Mouse (Mus musculus) intestine, embryonic 16.5 days (tissue): ENCODE data around the gene Slc2a4. TPM values are rescaled to one million over a fixed set of nuclear protein-coding genes. Genes with fewer than 3 reads are reported as not detected.

Source experiments
- ATAC-seq: fragments of 200-750 bp; cut with Nextera tagmentation; 2 replicates; pipeline ENCODE4 v1.8.0; 2017; ENCODE audit warnings: moderate TSS enrichment, moderate library complexity
- H3K27ac ChIP-seq: fragments of 300-500 bp; sonication (generic); 2 replicates; pipeline ENCODE4 v1.5.1; 2014; ENCODE audit warnings: mild to moderate bottlenecking, low read length
- H3K27me3 ChIP-seq: fragments of 300-500 bp; sonication (generic); replicated peaks from 2 replicates; pipeline ENCODE4 v1.6.1; 2014; ENCODE audit warnings: low read length, control low read depth, mixed read lengths; ENCODE audit not compliant: control insufficient read depth, insufficient read depth
- H3K36me3 ChIP-seq: fragments of 300-500 bp; sonication (generic); 2 replicates; pipeline ENCODE4 v1.6.1; 2014; ENCODE audit warnings: low read length, control low read depth; ENCODE audit not compliant: control insufficient read depth, insufficient read depth
- H3K4me1 ChIP-seq: fragments of 300-500 bp; sonication (generic); 2 replicates; pipeline ENCODE4 v1.6.1; 2014; ENCODE audit warnings: low read length, control low read depth, mixed read lengths; ENCODE audit not compliant: control insufficient read depth, insufficient read depth
- H3K4me2 ChIP-seq: fragments of 300-500 bp; sonication (generic); 2 replicates; pipeline ENCODE4 v1.6.1; 2014; ENCODE audit warnings: low read depth, low read length, control low read depth
- H3K4me3 ChIP-seq: fragments of 300-500 bp; sonication (generic); 2 replicates; pipeline ENCODE4 v1.5.1; 2014; ENCODE audit warnings: mild to moderate bottlenecking, low read length
- H3K9ac ChIP-seq: fragments of 300-500 bp; sonication (generic); 2 replicates; pipeline ENCODE4 v1.6.1; 2014; ENCODE audit warnings: low read depth, low read length
- H3K9me3 ChIP-seq: fragments of 300-500 bp; sonication (generic); 2 replicates; pipeline ENCODE4 v1.6.1; 2016; ENCODE audit warnings: low read length, control low read depth; ENCODE audit not compliant: control insufficient read depth
- WGBS: fragments of 180-500 bp; shearing (Covaris S2); extraction: QIAGEN DNeasy Blood & Tissue Kit; methylation state at CpG from one replicate; pipeline ENCODE4 v1.1.7; 2014; 5-methylcytosine and 5-hydroxymethylcytosine counted together
- polyA plus RNA-seq: library from polyadenylated mRNA; unstranded; fragments of >200 nt; fragmentation: Nextera tagmentation; extraction: Ambion mirVana; gene quantifications from 2 replicates; pipeline ENCODE4 v1.2.1, GENCODE M21; 2015

The Slc2a4 gene
- polyA plus RNA-seq, 1 experiment from 2014 or later: 22.6 TPM

- Histone ChIP-seq H3K36me3 (peaks cover 9% of the 10 kb centered on the region), H3K9me3 (no peaks in the 10 kb centered on the region)
- ATAC-seq: no peak
Observed at GRCm38 (mm10) chr11:69979827-69980195, 31.8 kb upstream of the Slc2a4 start.

GRCm38 (mm10) chr11:69976271-69976670 is 28.3 kb upstream of the Slc2a4 start:
- peaks cover 7% of the 10 kb centered on the region; the same call in 1 of the 2 replicates for H3K36me3 ChIP-seq
- ATAC-seq: no peak
- H3K27me3 ChIP-seq: no peaks in the 10 kb centered on the region
- peaks cover 7% of the 10 kb centered on the region for H3K4me1 ChIP-seq
- WGBS: 73% methylated on average over 4 of the region's 4 CpGs
- no peak overlapping the region for H3K4me2 ChIP-seq
- no peaks in the 10 kb centered on the region for H3K9me3 ChIP-seq
- no peak overlapping the region for H3K4me3 ChIP-seq
- H3K9ac ChIP-seq: no peak overlapping the region
- no peak overlapping the region for H3K27ac ChIP-seq

More at GRCm38 (mm10) chr11:69979827-69980195, 31.8 kb upstream of the Slc2a4 start:
- peak overlapping the region; percentile 100 for H3K27ac ChIP-seq
- H3K4me2 ChIP-seq: peak overlapping the region; percentile 84
- WGBS: 1% methylated on average over 16 of the region's 16 CpGs
- no peaks in the 10 kb centered on the region for H3K27me3 ChIP-seq
- peaks cover 24% of the 10 kb centered on the region for H3K4me1 ChIP-seq
- peak overlapping the region; percentile 81 for H3K9ac ChIP-seq
- H3K4me3 ChIP-seq: peak overlapping the region; percentile 100

GRCm38 (mm10) chr11:69974907-69975306 is 26.9 kb upstream of the Slc2a4 start:
- ATAC-seq: no peak
- H3K36me3 ChIP-seq: peaks cover 7% of the 10 kb centered on the region; the same call in 1 of the 2 replicates

GRCm38 (mm10) chr11:69970775-69971174 is 22.8 kb upstream of the Slc2a4 start:
- H3K27ac ChIP-seq: peak overlapping the region; percentile 97
- 55% methylated on average over 3 of the region's 3 CpGs for WGBS
- H3K27me3 ChIP-seq: 0 out of 2 replicates have a peak, but pooled peaks cover 3% of the 10 kb centered on the region
- peaks cover 9% of the 10 kb centered on the region for H3K4me1 ChIP-seq
- no peak for ATAC-seq
- H3K9me3 ChIP-seq: no peaks in the 10 kb centered on the region
- H3K4me3 ChIP-seq: no peak overlapping the region
- H3K36me3 ChIP-seq: peaks cover 5% of the 10 kb centered on the region; the same call in 1 of the 2 replicates
- H3K4me2 ChIP-seq: no peak overlapping the region
- no peak overlapping the region; the same call in 1 of the 2 replicates for H3K9ac ChIP-seq

More at GRCm38 (mm10) chr11:69974907-69975306, 26.9 kb upstream of the Slc2a4 start:
- H3K27me3 ChIP-seq: no peaks in the 10 kb centered on the region
- peaks cover 11% of the 10 kb centered on the region for H3K4me1 ChIP-seq
- no peak overlapping the region for H3K4me3 ChIP-seq
- H3K9me3 ChIP-seq: no peaks in the 10 kb centered on the region
- H3K4me2 ChIP-seq: no peak overlapping the region
- H3K9ac ChIP-seq: no peak overlapping the region
- H3K27ac ChIP-seq: no peak overlapping the region
- 93% methylated on average over 2 of the region's 2 CpGs for WGBS

GRCm38 (mm10) chr11:69970222-69970621 is 22.2 kb upstream of the Slc2a4 start:
- Histone ChIP-seq H3K9me3 (no peaks in the 10 kb centered on the region), H3K36me3 (peaks cover 5% of the 10 kb centered on the region; the same call in 1 of the 2 replicates), H3K4me3 (no peak overlapping the region), H3K27ac (peak overlapping the region; percentile 97), H3K27me3 (peaks cover 6% of the 10 kb centered on the region), H3K4me1 (peaks cover 12% of the 10 kb centered on the region), H3K4me2 (no peak overlapping the region), H3K9ac (no peak overlapping the region; the same call in 1 of the 2 replicates)
- ATAC-seq: no peak
- WGBS: 61% methylated on average over 6 of the region's 6 CpGs

GRCm38 (mm10) chr11:69968793-69969192 is 20.8 kb upstream of the Slc2a4 start:
- Histone ChIP-seq H3K27me3 (peaks cover 15% of the 10 kb centered on the region), H3K4me3 (peak overlapping the region; percentile 62), H3K9ac (peak overlapping the region; percentile 58), H3K4me1 (peaks cover 12% of the 10 kb centered on the region), H3K36me3 (0 out of 2 replicates have a peak, but pooled peaks cover 2% of the 10 kb centered on the region), H3K9me3 (no peaks in the 10 kb centered on the region), H3K4me2 (peak overlapping the region; percentile 50; the same call in 1 of the 2 replicates), H3K27ac (peak overlapping the region; percentile 97)
- 52% methylated on average over 4 of the region's 4 CpGs for WGBS
- peak; percentile 66 for ATAC-seq

GRCm38 (mm10) chr11:69966860-69967517 is 19.0 kb upstream of the Slc2a4 start:
- Histone ChIP-seq H3K9me3 (no peaks in the 10 kb centered on the region), H3K4me2 (peak overlapping the region; percentile 50), H3K27ac (peak overlapping the region; percentile 97), H3K9ac (peak overlapping the region; percentile 81), H3K4me1 (peaks cover 12% of the 10 kb centered on the region), H3K27me3 (peaks cover 15% of the 10 kb centered on the region), H3K36me3 (0 out of 2 replicates have a peak, but pooled peaks cover 2% of the 10 kb centered on the region), H3K4me3 (peak overlapping the region; percentile 62)
- WGBS: 28% methylated on average over 17 of the region's 17 CpGs
- ATAC-seq: no peak

- peaks cover 12% of the 10 kb centered on the region for H3K4me1 ChIP-seq
- H3K4me3 ChIP-seq: peak overlapping the region; percentile 62
- H3K36me3 ChIP-seq: no peaks in the 10 kb centered on the region
- peak overlapping the region; percentile 50 for H3K4me2 ChIP-seq
- 1% methylated on average over 55 of the region's 59 CpGs for WGBS
- peak overlapping the region; percentile 81 for H3K9ac ChIP-seq
- H3K27ac ChIP-seq: peak overlapping the region; percentile 97
- peak; percentile 73 for ATAC-seq
- H3K9me3 ChIP-seq: no peaks in the 10 kb centered on the region
- H3K27me3 ChIP-seq: peaks cover 15% of the 10 kb centered on the region
Observed at GRCm38 (mm10) chr11:69966006-69966859, 18.2 kb upstream of the Slc2a4 start.
